Mouse (Mus musculus): Measurements from ENCODE around the gene Galnt14.

Gene Galnt14

DNA sequence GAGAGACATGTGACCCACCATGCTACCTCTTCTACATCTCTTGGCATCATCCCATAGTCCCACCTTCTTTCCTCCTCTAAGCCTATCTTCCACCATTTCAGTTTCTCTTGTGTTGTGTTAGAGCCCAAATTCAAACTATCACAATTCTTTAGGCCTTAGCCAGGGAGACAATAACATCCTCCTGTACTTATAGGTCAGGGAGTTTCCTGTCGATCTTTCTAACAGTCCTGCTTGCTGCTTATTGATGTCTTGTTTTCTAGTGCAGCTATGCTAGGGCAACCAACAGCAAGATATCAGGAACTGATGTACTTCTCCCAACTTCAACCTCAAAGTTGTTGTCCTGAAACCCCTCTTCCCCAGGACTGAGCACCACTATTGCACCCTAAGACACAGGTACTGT, 195.4 kb downstream of the Galnt14 start:
- in situ Hi-C loops (cut with MboI, MseI), result no loop called here

DNA sequence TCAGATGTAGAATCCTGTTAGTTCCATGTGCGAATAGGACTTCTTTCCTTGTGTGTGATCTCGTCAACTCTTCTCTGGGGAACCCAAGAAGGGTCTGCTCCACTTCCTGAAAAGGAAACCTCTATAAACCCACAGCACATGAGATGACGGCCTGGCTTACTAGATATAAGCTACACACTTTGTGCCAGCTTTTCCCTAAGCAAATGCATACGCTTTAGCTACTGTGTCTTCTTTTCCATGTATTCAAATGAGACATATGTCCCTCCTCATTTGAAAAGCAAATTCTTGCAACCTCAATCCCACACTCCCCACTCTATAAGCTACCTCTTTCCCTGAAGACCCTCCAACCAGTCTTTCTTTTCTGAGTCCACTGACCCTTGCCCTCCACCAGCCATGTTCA, 196.0 kb downstream of the Galnt14 start:
- in situ Hi-C loops (cut with MboI, MseI), result no loop called here

GRCm38 (mm10) chr17:73512844-73513243, 197.4 kb downstream of the Galnt14 start:
- in situ Hi-C loops (cut with MboI, MseI), result no loop called here

DNA sequence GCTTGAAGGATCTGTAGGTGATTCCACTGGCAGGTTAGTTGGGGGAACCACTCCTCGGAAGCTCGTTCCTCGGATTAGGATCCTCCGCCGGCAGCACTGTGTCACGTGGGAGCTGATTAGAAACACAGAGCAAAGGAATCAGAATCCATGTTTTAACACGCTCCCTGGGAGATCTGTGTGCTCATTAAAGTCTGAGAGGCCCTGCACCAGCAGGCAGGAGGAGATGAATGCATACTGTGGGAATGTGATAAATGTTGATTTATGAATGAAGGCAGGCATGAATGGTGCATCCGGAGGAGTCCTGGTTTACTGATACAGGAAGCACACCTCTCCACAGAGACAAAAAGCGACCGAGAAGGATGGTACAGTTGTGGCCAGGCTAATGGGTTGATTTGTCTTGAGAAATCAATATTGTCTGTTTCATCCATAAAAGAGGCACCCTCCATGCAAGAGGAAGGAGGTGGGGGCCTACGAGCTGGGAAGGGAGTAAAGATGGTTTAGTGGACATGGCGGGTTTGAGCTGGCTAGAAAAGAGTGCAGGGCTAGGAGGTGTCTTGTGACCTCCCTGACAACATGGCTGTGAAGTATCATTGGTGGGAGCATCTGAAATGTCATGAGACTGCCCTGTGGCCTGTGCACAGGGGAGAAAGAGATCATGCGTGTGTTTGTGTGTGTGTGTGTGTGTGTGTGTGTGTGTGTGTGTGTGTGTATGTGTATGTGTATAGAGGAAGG, 202.3 kb downstream of the Galnt14 start:
- in situ Hi-C loops (cut with MboI, MseI), result no loop called here

DNA sequence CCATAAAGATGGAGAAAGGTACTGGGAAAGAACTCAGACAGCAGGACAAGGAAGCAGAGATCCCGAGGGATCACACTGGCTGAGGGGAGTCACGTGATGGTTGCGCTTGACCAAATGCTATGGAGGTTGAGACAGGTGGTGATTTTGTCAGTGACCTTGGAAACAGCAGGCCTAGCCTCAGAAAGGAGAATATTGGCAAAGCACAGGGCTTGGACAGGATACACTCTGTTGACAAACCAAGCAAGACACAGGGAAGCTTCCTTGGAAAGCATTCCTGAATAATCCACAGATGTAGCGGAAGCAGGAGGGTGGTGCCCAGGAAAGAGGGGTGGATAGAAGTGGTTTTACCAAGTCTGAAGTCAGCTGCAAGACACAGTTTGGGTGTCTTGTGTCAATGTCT, 206.1 kb downstream of the Galnt14 start:
- in situ Hi-C loops (cut with MboI, MseI), result no loop called here

- in situ Hi-C loops (cut with MboI, MseI), result no loop called here
These were observed 207.6 kb downstream of the Galnt14 start for GRCm38 (mm10) chr17:73502613-73503012.

GRCm38 (mm10) chr17:73489519-73489918, 220.7 kb downstream of the Galnt14 start:
- in situ Hi-C loops (cut with MboI, MseI), result no loop called here

DNA sequence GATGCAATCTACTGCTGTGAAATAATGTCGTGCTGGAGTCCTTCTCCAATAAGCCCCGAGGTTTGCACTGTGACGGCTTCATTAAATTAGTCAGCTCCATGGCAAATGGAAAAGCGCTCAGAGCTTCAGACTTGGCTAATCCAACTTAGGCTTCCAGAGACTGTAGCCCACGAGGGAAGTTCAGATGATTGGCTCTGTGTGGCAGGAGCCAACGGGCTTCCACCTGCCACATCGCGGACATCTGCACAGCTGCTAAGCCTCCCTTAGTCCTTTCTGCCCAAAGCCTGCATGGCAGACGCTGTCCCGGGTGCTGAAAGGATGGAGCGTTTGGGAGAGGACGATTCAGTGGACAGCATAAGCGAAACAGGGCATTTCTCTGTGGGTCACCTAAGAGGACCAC, 222.5 kb downstream of the Galnt14 start:
- in situ Hi-C loops (cut with MboI, MseI), result no loop called here

GRCm38 (mm10) chr17:73487380-73487779, 222.9 kb downstream of the Galnt14 start:
- in situ Hi-C loops (cut with MboI, MseI), result no loop called here

- in situ Hi-C loops (cut with MboI, MseI), result no loop called here
These were observed 232.9 kb downstream of the Galnt14 start for GRCm38 (mm10) chr17:73477096-73478076.

- in situ Hi-C loops (cut with MboI, MseI), result no loop called here
These were observed 235.9 kb downstream of the Galnt14 start for GRCm38 (mm10) chr17:73474371-73474770.

GRCm38 (mm10) chr17:73473012-73473411, 237.2 kb downstream of the Galnt14 start:
- in situ Hi-C loops (cut with MboI, MseI), result no loop called here

DNA sequence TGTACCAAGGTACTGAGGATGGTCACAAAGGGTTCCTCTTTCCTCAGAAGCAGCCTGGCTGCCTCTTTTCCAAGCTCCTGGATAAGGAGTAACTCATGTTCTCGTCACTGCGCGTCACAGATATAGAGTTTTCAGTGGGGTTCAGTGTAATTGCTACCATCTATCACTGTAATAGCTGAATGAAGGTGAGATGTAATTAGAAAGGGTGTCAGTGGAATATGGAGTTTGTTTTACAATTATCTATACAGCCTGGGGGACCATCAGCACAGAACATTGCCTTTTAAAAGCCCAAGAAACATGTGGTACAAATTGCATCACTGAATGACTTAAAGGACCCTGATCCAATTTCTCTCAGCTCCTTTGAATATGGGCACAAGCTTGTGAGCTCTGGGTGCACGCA, 249.4 kb downstream of the Galnt14 start:
- in situ Hi-C loops (cut with MboI, MseI), result no loop called here

GRCm38 (mm10) chr17:73458741-73459140, 251.5 kb downstream of the Galnt14 start:
- in situ Hi-C loops (cut with MboI, MseI), result no loop called here

GRCm38 (mm10) chr17:73456551-73456950, 253.7 kb downstream of the Galnt14 start:
- in situ Hi-C loops (cut with MboI, MseI), result no loop called here

DNA sequence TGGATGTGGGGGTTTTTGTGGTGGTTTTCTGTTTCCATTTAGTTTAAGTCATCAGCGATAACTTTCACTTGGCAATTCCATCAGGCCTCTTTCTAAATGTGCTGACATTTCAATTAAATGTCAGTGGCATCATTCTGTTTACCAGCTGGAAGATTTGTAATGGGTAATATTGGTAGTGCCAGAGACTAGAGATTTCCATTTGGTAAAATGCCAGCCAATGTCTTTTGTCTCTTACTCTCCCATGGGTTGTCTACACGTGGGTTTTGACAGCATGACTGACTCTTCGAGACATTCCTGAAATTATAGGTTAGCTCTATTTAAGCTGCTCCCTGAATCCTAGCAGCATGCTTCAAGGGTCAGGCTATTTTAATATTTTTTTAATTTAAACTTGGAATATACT, 256.6 kb downstream of the Galnt14 start:
- in situ Hi-C loops (cut with MboI, MseI), result no loop called here

GRCm38 (mm10) chr17:73452151-73452760, 258.0 kb downstream of the Galnt14 start:
- in situ Hi-C loops (cut with MboI, MseI), result no loop called here

- in situ Hi-C loops (cut with MboI, MseI), result no loop called here
These were observed 261.1 kb downstream of the Galnt14 start for GRCm38 (mm10) chr17:73449104-73449503.

Measured in T-helper 1 cell (primary cell).